Mouse (Mus musculus) myocyte (in vitro differentiated cells): ENCODE results near the gene Gm20388.

Source experiments
- MYOG ChIP-seq, 3 experiments: IDR thresholded peaks; one replicate each; pipeline ENCODE4 v1.6.1; 2011; ENCODE audit warnings: control low read depth in 2 of 3, low read depth in 2 of 3, mild to moderate bottlenecking in 2 of 3; ENCODE audit not compliant: insufficient read length in 2 of 3, control insufficient read depth in 1 of 3, insufficient read depth in 1 of 3
- POLR2A ChIP-seq: IDR thresholded peaks from one replicate; pipeline ENCODE4 v1.6.1; 2011; ENCODE audit warnings: low read depth, mild to moderate bottlenecking, control low read depth, moderate library complexity; ENCODE audit not compliant: insufficient read length
- TCF12 ChIP-seq: IDR thresholded peaks from one replicate; pipeline ENCODE4 v1.6.1; 2011; ENCODE audit warnings: mild to moderate bottlenecking, control low read depth; ENCODE audit not compliant: poor library complexity, insufficient read depth, severe bottlenecking
- USF1 ChIP-seq: IDR thresholded peaks from one replicate; pipeline ENCODE4 v1.6.1; 2011; ENCODE audit warnings: low read depth, mild to moderate bottlenecking, control low read depth, moderate library complexity

- TF ChIP-seq MYOG (IDR thresholded peaks at IDR 0.05; ENCODE audit: control insufficient read depth in 1 of 3, insufficient read depth in 1 of 3, insufficient read length in 2 of 3, low read depth in 2 of 3) (no peak), TCF12 (no peak), USF1 (no peak), POLR2A (no peak)
These were observed 2189.1 kb downstream of the Gm20388 start for GRCm38 (mm10) chr8:122099711-122100220.
